Mouse (Mus musculus) left cerebral cortex, adult 9 months (tissue): ENCODE data around the gene Myo6.
"Not testable (repeated sequence)": the region's sequence is repeated elsewhere in the genome, so short reads cannot be mapped to it uniquely, and the experiment has no call there.

Experiments
- DNase-seq, 2 experiments: peaks; one replicate each; pipeline ENCODE4 v3.0.0; 2022; ENCODE audit warnings: low spot score in 2 of 2

Myo6 gene

GRCm38 (mm10) chr9:80296086-80296485, 131.3 kb downstream of the Myo6 start:
- DNase-seq, result no peak

- DNase-seq, result no peak
Observed at GRCm38 (mm10) chr9:80299031-80299430, 134.2 kb downstream of the Myo6 start.

GRCm38 (mm10) chr9:80303518-80303917, 138.7 kb downstream of the Myo6 start:
- no peak for DNase-seq

GRCm38 (mm10) chr9:80306390-80306789, 141.6 kb downstream of the Myo6 start:
- DNase-seq, result no peak

DNA sequence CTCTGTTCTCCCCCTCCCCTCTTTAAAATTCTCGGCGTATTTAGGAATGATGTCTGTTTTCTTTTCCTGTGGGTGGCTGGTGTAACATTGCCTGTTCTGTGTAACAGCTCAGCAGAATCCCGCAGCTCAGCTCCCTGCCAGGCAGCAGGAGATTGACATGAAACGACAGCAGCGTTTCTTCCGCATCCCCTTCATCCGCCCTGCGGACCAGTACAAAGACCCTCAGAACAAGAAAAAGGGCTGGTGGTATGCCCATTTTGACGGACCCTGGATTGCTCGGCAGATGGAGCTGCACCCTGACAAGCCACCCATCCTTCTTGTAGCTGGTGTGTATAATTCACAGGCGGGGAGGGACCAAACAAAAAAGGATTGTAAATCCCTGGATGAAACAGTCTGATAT, 142.0 kb downstream of the Myo6 start:
- no peak for DNase-seq

DNA sequence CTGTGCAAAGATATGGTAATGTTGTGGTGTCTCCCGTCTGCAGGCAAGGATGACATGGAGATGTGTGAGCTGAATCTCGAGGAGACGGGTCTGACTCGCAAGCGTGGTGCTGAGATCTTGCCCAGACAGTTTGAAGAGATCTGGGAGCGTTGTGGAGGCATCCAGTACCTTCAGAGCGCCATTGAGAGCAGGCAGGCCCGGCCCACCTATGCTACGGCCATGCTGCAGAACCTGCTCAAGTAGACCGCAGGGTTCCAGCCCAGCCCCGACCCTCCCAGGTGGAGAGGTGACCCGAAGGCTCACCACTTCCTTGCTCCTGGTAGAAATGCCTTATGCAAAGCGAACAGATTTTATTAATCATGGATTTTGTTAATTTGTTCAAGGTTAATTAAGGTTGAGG, 142.8 kb downstream of the Myo6 start:
- no peak for DNase-seq

- DNase-seq, result no peak
Observed at GRCm38 (mm10) chr9:80313610-80314009, 148.8 kb downstream of the Myo6 start.

GRCm38 (mm10) chr9:80315922-80316321, 151.1 kb downstream of the Myo6 start:
- DNase-seq, result no peak

DNA sequence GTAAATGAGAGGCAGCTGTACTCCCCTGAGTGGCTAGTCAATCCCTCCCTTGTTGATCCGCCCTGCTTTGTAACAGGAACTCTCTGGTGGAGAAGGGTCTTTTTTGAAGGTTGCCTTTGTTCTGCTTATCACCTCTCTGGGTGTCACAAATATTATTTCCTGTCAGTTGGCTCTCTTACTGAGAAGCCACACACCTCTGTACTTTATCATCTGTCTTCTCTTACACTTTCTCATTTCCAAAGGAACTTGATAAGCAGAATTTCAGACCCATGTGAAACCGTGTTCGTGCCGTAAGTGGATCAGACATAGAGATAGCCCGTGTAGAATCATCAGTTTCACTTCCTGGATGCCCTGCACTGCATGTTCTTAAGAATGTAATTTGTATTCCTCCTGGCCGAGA, 153.2 kb downstream of the Myo6 start:
- DNase-seq, result no peak

- not testable (repeated sequence) for DNase-seq
Observed at GRCm38 (mm10) chr9:80321051-80321887, 156.4 kb downstream of the Myo6 start.

DNA sequence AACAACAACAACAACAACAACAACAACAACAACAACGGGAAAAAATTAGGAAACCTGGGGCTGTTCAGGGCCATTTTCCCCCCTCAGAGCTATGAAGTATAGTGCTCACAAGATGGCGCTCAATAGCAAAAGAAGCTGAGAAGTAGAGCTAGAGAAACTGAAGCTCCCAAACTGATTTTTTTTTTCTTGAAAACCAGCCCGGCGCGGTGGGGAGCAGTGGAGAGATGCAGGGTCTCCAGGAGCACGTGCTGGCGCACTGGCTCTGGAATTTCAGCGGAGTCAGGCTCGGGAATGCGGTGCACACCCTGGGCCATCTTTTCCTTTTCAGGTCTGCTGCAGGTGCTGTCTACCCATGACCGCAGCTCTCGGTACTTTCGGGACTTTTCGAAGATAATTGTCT, 167.3 kb downstream of the Myo6 start:
- peak in 1 of 2 experiments; percentile 49 for DNase-seq

DNA sequence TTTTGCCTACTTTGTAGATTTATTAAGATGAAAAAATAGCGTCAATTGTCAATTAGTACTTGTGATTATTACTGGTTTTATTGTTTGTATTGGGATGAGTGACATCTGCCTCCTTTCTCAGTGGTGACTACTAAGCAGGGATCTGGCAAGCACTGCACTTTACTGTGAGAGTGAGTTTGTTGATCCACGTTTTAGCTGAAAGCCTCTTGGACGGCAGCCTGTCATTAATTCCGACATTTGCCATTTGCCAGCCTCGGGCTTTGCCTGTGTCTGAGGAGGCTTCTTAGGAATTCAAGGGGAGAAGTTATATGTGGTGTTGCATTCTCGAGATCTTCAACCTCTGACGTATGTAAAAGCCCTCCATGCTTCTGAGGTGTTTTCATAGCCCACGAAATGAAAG, 168.6 kb downstream of the Myo6 start:
- DNase-seq, result no peak

DNA sequence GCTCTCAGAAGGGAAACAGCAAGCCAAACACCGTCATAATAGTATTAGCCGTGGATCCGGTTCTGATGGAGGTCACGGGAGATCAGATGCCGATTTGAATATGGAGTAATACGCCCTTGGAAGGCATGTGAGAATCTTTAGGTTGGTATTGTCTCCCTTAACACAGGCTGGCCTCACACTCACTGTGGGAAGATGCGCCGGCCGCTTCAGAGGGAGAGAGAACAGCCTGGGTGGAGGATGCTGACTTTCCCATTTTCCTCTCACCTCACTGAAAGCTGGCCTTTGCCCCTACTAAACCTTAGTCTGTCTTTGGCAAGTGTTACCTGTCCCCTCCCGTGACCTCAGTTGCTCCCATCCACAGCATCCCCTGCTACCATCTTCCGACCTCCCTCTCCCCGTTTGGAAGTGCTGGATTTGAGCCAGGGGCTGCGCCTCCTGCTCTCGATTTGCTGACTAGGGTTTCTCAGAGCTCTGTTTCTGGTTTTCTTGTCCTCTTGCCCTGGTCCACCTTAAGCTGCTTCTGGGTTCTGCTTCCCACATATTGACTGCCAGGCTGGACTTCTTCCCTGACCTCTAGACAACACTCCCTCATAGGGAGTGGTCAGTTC, 169.3 kb downstream of the Myo6 start:
- no peak for DNase-seq

GRCm38 (mm10) chr9:80335660-80336357, 171.0 kb downstream of the Myo6 start:
- no peak for DNase-seq

GRCm38 (mm10) chr9:80338026-80338425, 173.2 kb downstream of the Myo6 start:
- no peak for DNase-seq

GRCm38 (mm10) chr9:80340927-80341326, 176.1 kb downstream of the Myo6 start:
- DNase-seq, result peak in 1 of 2 experiments; percentile 10

GRCm38 (mm10) chr9:80341756-80342155, 176.9 kb downstream of the Myo6 start:
- no peak for DNase-seq

DNA sequence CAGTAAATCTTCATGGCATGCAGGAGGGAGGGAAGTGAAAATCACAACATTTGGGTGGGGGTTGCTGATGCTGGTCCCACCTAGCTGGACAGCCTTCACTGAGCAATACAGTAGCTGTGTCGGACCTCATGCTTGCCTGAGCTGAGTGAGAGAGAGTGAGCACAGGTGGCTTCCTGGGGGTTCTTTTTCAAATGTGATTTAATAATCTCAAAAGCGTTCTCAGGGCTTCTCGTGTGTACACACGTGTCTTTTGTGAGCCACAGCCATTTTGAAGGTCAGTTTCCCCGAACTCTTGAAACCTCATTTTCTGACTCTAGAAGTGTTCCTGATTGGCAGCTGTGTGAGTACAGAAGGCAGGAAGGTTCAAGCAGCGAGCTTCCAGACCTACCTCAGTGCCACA, 177.7 kb downstream of the Myo6 start:
- no peak for DNase-seq

DNA sequence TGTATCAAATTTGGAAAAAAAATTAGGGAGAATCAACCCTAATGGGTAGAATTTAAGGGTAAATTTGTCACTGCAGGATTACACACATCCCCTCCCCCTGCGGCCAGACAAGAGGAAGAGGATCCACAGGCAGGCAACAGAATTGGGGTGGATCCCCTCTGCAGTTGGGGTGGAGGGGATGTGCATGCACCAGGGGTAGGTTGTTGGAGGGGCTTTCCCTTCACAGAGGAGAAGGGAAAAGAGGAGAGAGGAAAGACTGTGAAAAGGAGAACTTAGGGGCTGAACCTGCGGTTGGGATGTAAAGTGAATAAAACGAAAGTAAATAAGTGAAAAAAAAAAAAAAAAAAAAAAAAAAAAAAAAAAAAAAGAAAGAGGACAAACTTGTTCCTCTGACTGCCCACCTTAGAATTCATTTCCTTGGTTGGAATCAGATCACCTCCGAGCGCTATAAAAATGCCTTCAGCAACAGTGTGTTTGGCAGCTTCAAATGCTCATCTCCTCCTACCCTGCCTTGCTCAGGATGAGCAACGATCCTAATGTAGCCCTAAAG, 179.7 kb downstream of the Myo6 start:
- DNase-seq, result no peak

GRCm38 (mm10) chr9:80351295-80351677, 186.5 kb downstream of the Myo6 start:
- DNase-seq, result no peak

- DNase-seq, result peak in 1 of 2 experiments; percentile 17
Observed at GRCm38 (mm10) chr9:80351678-80352331, 187.0 kb downstream of the Myo6 start.

DNA sequence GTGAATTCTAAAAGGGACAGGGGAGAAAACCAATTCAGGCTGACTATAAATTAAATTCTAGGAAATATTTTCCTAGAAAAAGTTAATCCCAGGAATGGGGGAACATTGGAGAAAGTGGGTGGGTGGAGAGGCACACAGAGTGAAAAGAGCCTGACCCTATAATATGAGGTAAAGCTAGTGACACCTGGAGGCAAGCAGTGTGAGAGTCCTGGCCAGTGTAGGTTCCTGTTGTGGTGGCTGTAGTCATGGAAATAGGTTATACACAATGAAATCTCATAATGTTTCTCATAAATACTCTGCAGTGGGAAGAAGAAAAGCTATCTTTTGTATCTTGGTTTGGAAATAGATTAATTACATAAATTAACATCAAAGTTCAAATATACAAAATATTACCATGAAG, 195.2 kb downstream of the Myo6 start:
- no peak for DNase-seq
